Comparison of ENCODE assay signal across 13 mouse cellular contexts in genomic region chr13:28917379-28918250, GRCm38 (mm10). TPM values are rescaled to one million over a fixed set of nuclear protein-coding genes. Genes with fewer than 3 reads are reported as not detected.
A peak's percentile ranks its signal among the peaks of the same experiment; 100 is the strongest.
DNase-seq lines count a peak whose midpoint lies in the region.
"Had no signal": no experiment of that assay in that cellular context is flagged by ENCODE, and none has a peak within 500 bp of the region (broad histone marks: within the 10 kb centered on the region; RNA-seq: fewer than 3 reads in every experiment).

No protein-coding gene starts in this region.

- no peak overlapping the region for H3K4me3 ChIP-seq in embryonic facial prominence, embryonic 10.5 days
- H3K4me3 ChIP-seq: heart, adult 2 months; liver, embryonic 12.5 days; megakaryocyte, embryonic 14.5 days had no signal

- no peak overlapping the region for H3K27ac ChIP-seq in embryonic facial prominence, embryonic 10.5 days (replicated peaks)
- H3K27ac ChIP-seq: heart, adult 2 months; liver, embryonic 12.5 days had no signal

- no peaks in the 10 kb centered on the region for H3K9me3 ChIP-seq in embryonic facial prominence, embryonic 10.5 days
- H3K9me3 ChIP-seq: liver, embryonic 12.5 days; megakaryocyte, embryonic 14.5 days had no signal

- intact Hi-C loops in heart, postnatal 36 days (cut with DNase I): no loop called here

- peak; percentile 4 for DNase-seq in heart, adult 8-10 months (ENCODE audit: low spot score)
- no peak for DNase-seq in heart, postnatal 36 days
- DNase-seq in Muller cell, postnatal 12 days (ENCODE audit: inconsistent ontology term): peak; percentile 89
- DNase-seq in kidney, adult 9 months: peak; percentile 17
- DNase-seq in urinary bladder, postnatal 14 days (ENCODE audit: low spot score): peak; percentile 45
- no peak for DNase-seq in thymus, adult 18-20 months
- DNase-seq in embryonic facial prominence, embryonic 10.5 days (ENCODE audit: low spot score): no peak
- DNase-seq: cerebellum, postnatal 14 days; heart, adult 2 months; heart, postnatal 10 days; right cerebral cortex, adult 18-20 months had no signal

- no peaks in the 10 kb centered on the region for H3K27me3 ChIP-seq in embryonic facial prominence, embryonic 10.5 days (replicated peaks; ENCODE audit: low read depth, poor library complexity, severe bottlenecking)
- H3K27me3 ChIP-seq: liver, embryonic 12.5 days had no signal

- no peaks in the 10 kb centered on the region for H3K36me3 ChIP-seq in embryonic facial prominence, embryonic 10.5 days (replicated peaks)
- H3K36me3 ChIP-seq: liver, embryonic 12.5 days had no signal

- H3K4me1 ChIP-seq in embryonic facial prominence, embryonic 10.5 days: no peaks in the 10 kb centered on the region
- H3K4me1 ChIP-seq: liver, embryonic 12.5 days; megakaryocyte, embryonic 14.5 days had no signal

- 84% methylated on average over 10 of the region's 10 CpGs for WGBS in embryonic facial prominence, embryonic 10.5 days

RNA-seq across cellular contexts. Expression of gene Sox4, which starts 35.9 kb away (rescaled TPM):
- 10 to 100 TPM; 15.2 to 22.1 (median 19.6) TPM for total RNA-seq in heart, adult 8-10 months (2022)
- total RNA-seq in heart, postnatal 36 days (2021): 10 to 100 TPM; 21.7 to 29.0 TPM
- 69.6 and 73.2 TPM in 2 replicates for polyA plus RNA-seq in embryonic facial prominence, embryonic 10.5 days (2016; fragmentation: Nextera tagmentation; extraction: Ambion mirVana)

Comparison
In these comparisons a context has a peak if more than half of its experiments do, and no peak if none do; other contexts are left out.
1. DNase-seq: peak in heart, adult 8-10 months (single experiment), Muller cell, postnatal 12 days (single experiment), kidney, adult 9 months (single experiment) and urinary bladder, postnatal 14 days (single experiment); none in heart, postnatal 36 days (0 of 2), thymus, adult 18-20 months (0 of 2) and embryonic facial prominence, embryonic 10.5 days (single experiment).